Mouse (Mus musculus) spleen, adult 2 months (tissue): ENCODE results near the gene Carmil1. TPM values are rescaled to one million over a fixed set of nuclear protein-coding genes. Genes with fewer than 3 reads are reported as not detected.

ENCODE experiments used
- DNase-seq, 2 experiments: peaks; one replicate each; pipeline versions ENCODE4 v3.0.0 to v3.0.0-alpha.2; 2012 to 2021; ENCODE audit warnings: low spot score in 2 of 2, low read depth in 1 of 2
- H3K27ac ChIP-seq: fragments of 200-500 bp; 2 replicates; pipeline ENCODE4 v1.5.1; 2012; ENCODE audit warnings: low read length, inconsistent platforms; ENCODE audit not compliant: insufficient read depth
- H3K27me3 ChIP-seq: fragments of 200-500 bp; 2 replicates; pipeline ENCODE4 v1.6.1; 2012; ENCODE audit warnings: mild to moderate bottlenecking, moderate library complexity, low read length, inconsistent platforms; ENCODE audit not compliant: control insufficient read depth, insufficient read depth
- H3K36me3 ChIP-seq: fragments of 200-500 bp; 2 replicates; pipeline ENCODE4 v1.6.1; 2012; ENCODE audit warnings: mild to moderate bottlenecking, low read length, inconsistent platforms; ENCODE audit not compliant: control insufficient read depth, insufficient read depth
- H3K4me1 ChIP-seq: fragments of 200-500 bp; 2 replicates; pipeline ENCODE4 v1.6.1; 2011; ENCODE audit warnings: inconsistent platforms; ENCODE audit not compliant: control insufficient read depth, insufficient read depth, insufficient read length
- H3K4me3 ChIP-seq: fragments of 200-500 bp; 2 replicates; pipeline ENCODE4 v1.5.1; 2011; ENCODE audit warnings: mild to moderate bottlenecking, inconsistent platforms; ENCODE audit not compliant: insufficient read depth, insufficient read length; ENCODE audit errors: extremely low read depth
- CTCF ChIP-seq: fragments of 200-500 bp; IDR thresholded peaks from 2 replicates; pipeline ENCODE4 v1.5.1; 2011; ENCODE audit warnings: mild to moderate bottlenecking, inconsistent platforms; ENCODE audit not compliant: insufficient read depth, insufficient read length, insufficient replicate concordance; ENCODE audit errors: extremely low read depth
- POLR2A ChIP-seq: fragments of 200-500 bp; IDR thresholded peaks from 2 replicates; pipeline ENCODE4 v1.6.1; 2011; ENCODE audit warnings: low read depth, low read length, inconsistent platforms
- WGBS: fragments of 180-500 bp; shearing (Covaris S2); methylation state at CpG from one replicate; pipeline ENCODE4 v1.1.7; 2018; 5-methylcytosine and 5-hydroxymethylcytosine counted together
- polyA plus RNA-seq: library from polyadenylated mRNA; depleted of rRNA; stranded (reverse); fragments of >200 nt; gene quantifications from 2 replicates; pipeline ENCODE4 v1.2.3, GENCODE M21; 2012

Gene Carmil1
- polyA plus RNA-seq, 1 experiment = 4.3 TPM

GRCm38 (mm10) chr13:24055072-24055869, 225.3 kb downstream of the Carmil1 start:
- no peak overlapping the region for H3K27ac ChIP-seq
- H3K4me1 ChIP-seq = no peaks in the 10 kb centered on the region
- no peaks in the 10 kb centered on the region for H3K27me3 ChIP-seq
- TF ChIP-seq POLR2A (no peak), CTCF (no peak)
- no peak for DNase-seq
- H3K4me3 ChIP-seq = no peak overlapping the region
- 83% methylated on average over 5 of the region's 5 CpGs for WGBS
- no peaks in the 10 kb centered on the region; the same call in 1 of the 2 replicates for H3K36me3 ChIP-seq

- Histone ChIP-seq H3K27me3 (no peaks in the 10 kb centered on the region), H3K27ac (no peak overlapping the region), H3K4me3 (no peak overlapping the region), H3K4me1 (no peaks in the 10 kb centered on the region), H3K36me3 (no peaks in the 10 kb centered on the region)
- 33% methylated on average over 2 of the region's 2 CpGs for WGBS
- TF ChIP-seq CTCF (no peak), POLR2A (no peak)
- DNase-seq = no peak
Measured at GRCm38 (mm10) chr13:24051496-24051895, 229.1 kb downstream of the Carmil1 start.

- H3K4me1 ChIP-seq = no peaks in the 10 kb centered on the region
- WGBS = 38% methylated on average over 5 of the region's 5 CpGs
- no peak for TF ChIP-seq CTCF
- TF ChIP-seq POLR2A = no peak
- DNase-seq = no peak
- H3K27ac ChIP-seq = no peak overlapping the region
- no peak overlapping the region for H3K4me3 ChIP-seq
- H3K27me3 ChIP-seq = no peaks in the 10 kb centered on the region
- no peaks in the 10 kb centered on the region for H3K36me3 ChIP-seq
Measured at GRCm38 (mm10) chr13:24050330-24050729, 230.3 kb downstream of the Carmil1 start.

- 87% methylated on average over 9 of the region's 9 CpGs for WGBS
- DNase-seq = no peak
- no peak overlapping the region for H3K4me3 ChIP-seq
- H3K27ac ChIP-seq = no peak overlapping the region
- H3K36me3 ChIP-seq = no peaks in the 10 kb centered on the region
- no peaks in the 10 kb centered on the region for H3K27me3 ChIP-seq
- no peaks in the 10 kb centered on the region for H3K4me1 ChIP-seq
- TF ChIP-seq CTCF = no peak
- TF ChIP-seq POLR2A = no peak
Measured at GRCm38 (mm10) chr13:24049267-24050034, 231.1 kb downstream of the Carmil1 start.

GRCm38 (mm10) chr13:24048611-24049010, 232.0 kb downstream of the Carmil1 start:
- no peaks in the 10 kb centered on the region for H3K27me3 ChIP-seq
- TF ChIP-seq POLR2A (no peak), CTCF (no peak)
- no peaks in the 10 kb centered on the region for H3K4me1 ChIP-seq
- no peak overlapping the region for H3K27ac ChIP-seq
- DNase-seq = no peak
- WGBS = 94% methylated on average over 6 of the region's 6 CpGs
- no peak overlapping the region for H3K4me3 ChIP-seq
- no peaks in the 10 kb centered on the region for H3K36me3 ChIP-seq

GRCm38 (mm10) chr13:24045271-24045670, 235.3 kb downstream of the Carmil1 start:
- DNase-seq = no peak
- H3K36me3 ChIP-seq = peaks cover 2% of the 10 kb centered on the region; the same call in 1 of the 2 replicates
- H3K27me3 ChIP-seq = no peaks in the 10 kb centered on the region
- no peak overlapping the region for H3K4me3 ChIP-seq
- H3K27ac ChIP-seq = no peak overlapping the region
- TF ChIP-seq CTCF (no peak), POLR2A (no peak)
- 93% methylated on average over 3 of the region's 3 CpGs for WGBS
- no peaks in the 10 kb centered on the region for H3K4me1 ChIP-seq
